Mouse (Mus musculus) stomach, embryonic 16.5 days (tissue): Measurements from ENCODE around the gene Ctrl. TPM values are rescaled to one million over a fixed set of nuclear protein-coding genes. Genes with fewer than 3 reads are reported as not detected.

ENCODE experiments used
- ATAC-seq: fragments of 200-750 bp; cut with Nextera tagmentation; 2 replicates; pipeline ENCODE4 v1.8.0; 2017; ENCODE audit warnings: moderate number of reproducible peaks, moderate TSS enrichment; ENCODE audit not compliant: insufficient read depth, low FRiP score
- H3K27ac ChIP-seq: fragments of 300-500 bp; sonication (generic); 2 replicates; pipeline ENCODE4 v1.5.1; 2014; ENCODE audit warnings: low read length
- H3K27me3 ChIP-seq: fragments of 300-500 bp; sonication (generic); 2 replicates; pipeline ENCODE4 v1.6.1; 2014; ENCODE audit warnings: low read length, control low read depth, mixed read lengths; ENCODE audit not compliant: control insufficient read depth, insufficient read depth
- H3K36me3 ChIP-seq: fragments of 300-500 bp; sonication (generic); 2 replicates; pipeline ENCODE4 v1.6.1; 2014; ENCODE audit warnings: low read length; ENCODE audit not compliant: control insufficient read depth, insufficient read depth
- H3K4me1 ChIP-seq: fragments of 300-500 bp; sonication (generic); 2 replicates; pipeline ENCODE4 v1.6.1; 2014; ENCODE audit warnings: low read length, control low read depth, mixed read lengths; ENCODE audit not compliant: control insufficient read depth, insufficient read depth
- H3K4me2 ChIP-seq: fragments of 300-500 bp; sonication (generic); 2 replicates; pipeline ENCODE4 v1.6.1; 2014; ENCODE audit warnings: low read depth, low read length, mixed read lengths
- H3K4me3 ChIP-seq: fragments of 300-500 bp; sonication (generic); replicated peaks from 2 replicates; pipeline ENCODE4 v1.5.1; 2014; ENCODE audit warnings: mild to moderate bottlenecking, low read length
- H3K9ac ChIP-seq: fragments of 300-500 bp; sonication (generic); 2 replicates; pipeline ENCODE4 v1.6.1; 2014; ENCODE audit warnings: low read length
- H3K9me3 ChIP-seq: fragments of 300-500 bp; sonication (generic); replicated peaks from 2 replicates; pipeline ENCODE4 v1.6.1; 2016; ENCODE audit warnings: low read length, control low read depth; ENCODE audit not compliant: control insufficient read depth
- WGBS: fragments of 180-500 bp; shearing (Covaris S2); extraction: QIAGEN DNeasy Blood & Tissue Kit; methylation state at CpG from one replicate; pipeline ENCODE4 v1.1.7; 2014; 5-methylcytosine and 5-hydroxymethylcytosine counted together
- polyA plus RNA-seq: library from polyadenylated mRNA; unstranded; fragments of >200 nt; fragmentation: Nextera tagmentation; extraction: Ambion mirVana; gene quantifications from 2 replicates; pipeline ENCODE4 v1.2.1, GENCODE M21; 2015

Ctrl gene
- polyA plus RNA-seq, 1 experiment from 2014 or later = 3.9 TPM

GRCm38 (mm10) chr8:105949350-105949749 is 15.7 kb upstream of the Ctrl start:
- H3K36me3 ChIP-seq = peaks cover 28% of the 10 kb centered on the region
- H3K4me2 ChIP-seq = no peak overlapping the region
- H3K27ac ChIP-seq = no peak overlapping the region
- no peak overlapping the region for H3K4me3 ChIP-seq
- WGBS = 46% methylated on average over 10 of the region's 10 CpGs
- peaks cover 13% of the 10 kb centered on the region; the same call in 1 of the 2 replicates for H3K4me1 ChIP-seq
- peak; percentile 44; the same call in 1 of the 2 replicates for ATAC-seq
- no peaks in the 10 kb centered on the region for H3K27me3 ChIP-seq
- no peak overlapping the region for H3K9ac ChIP-seq
- no peaks in the 10 kb centered on the region for H3K9me3 ChIP-seq

DNA sequence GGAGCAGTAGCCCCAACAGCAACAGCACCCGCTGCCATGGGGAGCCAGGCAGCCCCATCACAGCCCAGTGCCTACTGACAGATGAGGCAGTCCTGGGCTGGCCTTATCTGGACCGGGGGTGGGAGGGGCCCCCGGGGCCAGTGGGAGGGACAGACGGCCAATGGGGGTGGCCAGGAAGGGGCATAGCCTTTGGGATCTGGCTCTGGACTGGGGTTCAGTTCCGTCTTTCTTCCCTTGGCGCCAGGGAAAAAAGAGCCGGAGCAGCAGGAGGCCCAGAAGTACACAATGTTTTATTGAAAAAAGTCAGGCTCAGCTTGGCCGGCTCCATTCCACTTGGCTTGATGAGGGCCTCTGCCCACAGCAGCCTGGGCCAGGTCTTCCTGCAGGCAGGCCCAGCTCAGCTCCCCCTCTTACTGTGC is 9.7 kb upstream of the Ctrl start, which contains the start of gene Lcat:
TSS of gene Lcat (minus strand) at position 62 of the 419 bp plus-strand sequence.
- Histone ChIP-seq H3K36me3 (peaks cover 26% of the 10 kb centered on the region), H3K4me2 (no peak within 1 kb of the TSS), H3K27me3 (no peaks in the 10 kb centered on the region), H3K9ac (no peak within 1 kb of the TSS), H3K4me1 (no peaks in the 10 kb centered on the region), H3K4me3 (no peak within 1 kb of the TSS), H3K9me3 (no peaks in the 10 kb centered on the region), H3K27ac (no peak within 1 kb of the TSS)
- WGBS = 81% methylated on average over 8 of the region's 8 CpGs
- no peak for ATAC-seq

- H3K36me3 ChIP-seq = peaks cover 22% of the 10 kb centered on the region
- 86% methylated on average over 5 of the region's 5 CpGs for WGBS
Observed at GRCm38 (mm10) chr8:105942542-105942941, 8.9 kb upstream of the Ctrl start.

GRCm38 (mm10) chr8:105942026-105942425 is 8.4 kb upstream of the Ctrl start:
- Histone ChIP-seq H3K36me3 (peaks cover 21% of the 10 kb centered on the region), H3K9me3 (no peaks in the 10 kb centered on the region), H3K27ac (no peak overlapping the region), H3K4me1 (no peaks in the 10 kb centered on the region), H3K4me2 (no peak overlapping the region), H3K27me3 (no peaks in the 10 kb centered on the region), H3K4me3 (no peak overlapping the region), H3K9ac (no peak overlapping the region)
- no peak for ATAC-seq
- WGBS = 90% methylated on average over 11 of the region's 11 CpGs

More at GRCm38 (mm10) chr8:105942542-105942941, 8.9 kb upstream of the Ctrl start:
- H3K4me2 ChIP-seq = no peak overlapping the region
- ATAC-seq = no peak
- no peaks in the 10 kb centered on the region for H3K9me3 ChIP-seq
- H3K4me1 ChIP-seq = no peaks in the 10 kb centered on the region
- no peaks in the 10 kb centered on the region for H3K27me3 ChIP-seq
- no peak overlapping the region for H3K4me3 ChIP-seq
- H3K27ac ChIP-seq = no peak overlapping the region
- no peak overlapping the region for H3K9ac ChIP-seq

- Histone ChIP-seq H3K4me1 (0 out of 2 replicates have a peak, but pooled peaks cover 6% of the 10 kb centered on the region), H3K4me3 (peak within 1 kb of the TSS; percentile 71), H3K36me3 (no peaks in the 10 kb centered on the region), H3K27me3 (no peaks in the 10 kb centered on the region), H3K4me2 (peak within 1 kb of the TSS; percentile 73), H3K9me3 (no peaks in the 10 kb centered on the region), H3K9ac (peak within 1 kb of the TSS; percentile 85), H3K27ac (peak within 1 kb of the TSS; percentile 79)
- ATAC-seq = no peak
- WGBS = 13% methylated on average over 4 of the region's 4 CpGs
Observed at GRCm38 (mm10) chr8:105938306-105938669, 4.6 kb upstream of the Ctrl start, which contains the start of gene Psmb10. TSS of gene Psmb10 (minus strand) at chr8:105938444.

GRCm38 (mm10) chr8:105937496-105938305 is 4.0 kb upstream of the Ctrl start:
- peak overlapping the region; percentile 79 for H3K27ac ChIP-seq
- peak overlapping the region; percentile 85 for H3K9ac ChIP-seq
- peak overlapping the region; percentile 73 for H3K4me2 ChIP-seq
- peak; percentile 9; the same call in 1 of the 2 replicates for ATAC-seq
- H3K4me3 ChIP-seq = peak overlapping the region; percentile 71
- H3K36me3 ChIP-seq = no peaks in the 10 kb centered on the region
- 0 out of 2 replicates have a peak, but pooled peaks cover 6% of the 10 kb centered on the region for H3K4me1 ChIP-seq
- under 1% methylated on average over 33 of the region's 33 CpGs for WGBS
- no peaks in the 10 kb centered on the region for H3K27me3 ChIP-seq
- H3K9me3 ChIP-seq = no peaks in the 10 kb centered on the region

DNA sequence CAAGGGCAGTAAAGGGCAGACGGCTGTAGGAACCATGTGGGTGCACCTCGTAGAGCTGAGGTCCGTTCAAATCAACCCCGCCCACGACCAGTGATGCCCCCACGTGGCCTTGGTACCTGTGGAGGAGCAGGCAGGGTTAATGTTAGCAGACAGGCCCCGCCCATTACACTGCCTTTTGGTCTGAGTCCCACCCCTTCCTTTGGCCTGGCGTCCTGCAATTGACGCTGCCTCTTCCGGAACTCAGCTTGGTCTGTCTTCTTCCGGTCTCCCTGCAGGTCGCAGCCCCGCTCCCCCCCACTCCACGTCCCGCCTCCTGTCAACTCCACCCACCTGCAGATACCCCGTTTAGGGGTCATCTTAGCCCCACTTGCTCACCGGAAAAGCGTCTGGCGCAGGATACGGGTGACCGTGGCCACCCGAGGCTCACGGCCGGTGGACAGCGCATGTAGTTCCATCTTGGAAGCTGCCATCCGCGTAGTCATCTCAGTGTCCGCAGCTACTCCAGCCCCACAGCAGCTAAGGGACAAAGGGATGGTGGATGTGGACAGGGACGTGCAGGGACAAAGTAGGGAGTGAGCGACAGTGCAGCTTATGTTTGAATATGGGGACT is 3.3 kb upstream of the Ctrl start:
- peak overlapping the region; percentile 79 for H3K27ac ChIP-seq
- WGBS = under 1% methylated on average over 30 of the region's 30 CpGs
- ATAC-seq = peak; percentile 91
- no peaks in the 10 kb centered on the region for H3K9me3 ChIP-seq
- H3K4me2 ChIP-seq = peak overlapping the region; percentile 73
- H3K36me3 ChIP-seq = no peaks in the 10 kb centered on the region
- no peaks in the 10 kb centered on the region for H3K27me3 ChIP-seq
- peak overlapping the region; percentile 85 for H3K9ac ChIP-seq
- peak overlapping the region; percentile 71 for H3K4me3 ChIP-seq
- 0 out of 2 replicates have a peak, but pooled peaks cover 6% of the 10 kb centered on the region for H3K4me1 ChIP-seq

GRCm38 (mm10) chr8:105935863-105936603 is 2.4 kb upstream of the Ctrl start:
- peak overlapping the region; percentile 73 for H3K4me2 ChIP-seq
- H3K4me3 ChIP-seq = peak overlapping the region; percentile 71
- H3K27ac ChIP-seq = peak overlapping the region; percentile 26; the same call in 1 of the 2 replicates
- no peaks in the 10 kb centered on the region for H3K9me3 ChIP-seq
- 24% methylated on average over 7 of the region's 7 CpGs for WGBS
- H3K27me3 ChIP-seq = no peaks in the 10 kb centered on the region
- H3K9ac ChIP-seq = peak overlapping the region; percentile 85
- no peak for ATAC-seq
- no peaks in the 10 kb centered on the region for H3K36me3 ChIP-seq
- H3K4me1 ChIP-seq = 0 out of 2 replicates have a peak, but pooled peaks cover 6% of the 10 kb centered on the region
